ENCODE assay signal across 22 mouse cellular contexts in the genomic region with DNA sequence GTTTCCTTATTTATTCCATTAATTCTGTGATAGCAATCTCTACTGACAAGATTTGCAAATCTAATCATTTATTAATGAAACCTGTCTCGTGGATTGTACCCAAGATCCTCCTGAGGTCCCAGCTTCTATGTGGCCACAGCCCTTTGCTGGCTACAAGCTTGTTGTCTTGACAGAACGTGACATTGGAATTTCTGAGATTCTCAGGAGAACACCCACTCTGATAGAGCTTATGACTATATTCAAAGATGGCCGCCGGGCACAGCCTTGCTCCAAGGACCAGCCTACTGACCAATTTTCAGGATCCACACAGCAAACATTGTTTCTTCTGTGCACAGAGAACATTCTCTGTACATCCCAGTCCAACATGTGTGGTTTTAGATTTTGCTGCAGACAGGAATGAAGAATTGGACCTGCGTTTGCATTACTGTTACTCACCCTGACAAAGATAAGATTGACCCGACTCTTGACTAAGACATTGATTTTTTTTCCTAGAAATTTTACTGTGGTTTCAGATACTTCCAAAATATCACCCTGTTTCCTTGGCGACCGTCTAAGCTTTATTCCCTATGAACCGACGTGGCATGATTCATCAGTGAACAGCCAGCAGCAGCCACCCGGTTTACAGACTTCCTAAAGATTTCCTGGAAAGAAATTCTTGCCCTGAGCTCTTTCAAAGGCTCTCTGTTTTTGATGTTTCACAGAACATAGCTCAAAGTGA.
DNase-seq lines count a peak whose midpoint lies in the region; ATAC-seq and TF ChIP-seq lines count a peak whose summit lies in the region.
"Had no signal": no experiment of that assay in that cellular context is flagged by ENCODE, and none has a peak within 500 bp of the region (broad histone marks: within the 10 kb centered on the region; RNA-seq: fewer than 3 reads in every experiment).

No protein-coding gene starts in this region.

- TF ChIP-seq CTCF in kidney, adult 2 months (conservative IDR thresholded peaks at IDR 0.05; ENCODE audit: insufficient read depth, insufficient read length, low read depth, low read length), result no peak

- ATAC-seq in midbrain, embryonic 13.5 days, result no peak
- ATAC-seq: CD4-positive, CD25-positive, alpha-beta regulatory T cell, adult 4 months; liver, embryonic 12.5 days had no signal

- no peak overlapping the region for H3K4me3 ChIP-seq in midbrain, embryonic 13.5 days (replicated peaks)
- no peak overlapping the region for H3K4me3 ChIP-seq in kidney, adult 2 months (ENCODE audit: insufficient read depth, low read depth, low read length)
- H3K4me3 ChIP-seq: erythroblast, embryonic 14.5 days; heart, embryonic 12.5 days; layer of hippocampus, adult 2 months; liver, embryonic 12.5 days; lung, embryonic 15.5 days had no signal

- intact Hi-C loops in heart, postnatal 25 days (cut with DNase I), result no loop called here

- H3K4me2 ChIP-seq in midbrain, embryonic 13.5 days (replicated peaks), result no peak overlapping the region
- H3K4me2 ChIP-seq: heart, embryonic 12.5 days; liver, embryonic 12.5 days; lung, embryonic 15.5 days had no signal

- H3K27me3 ChIP-seq in midbrain, embryonic 13.5 days, result no peaks in the 10 kb centered on the region
- H3K27me3 ChIP-seq in kidney, adult 2 months (replicated peaks; ENCODE audit: control insufficient read depth, insufficient read depth, low read length), result no peaks in the 10 kb centered on the region
- H3K27me3 ChIP-seq: heart, embryonic 12.5 days; liver, embryonic 12.5 days; lung, embryonic 15.5 days had no signal

- H3K9ac ChIP-seq in midbrain, embryonic 13.5 days (replicated peaks), result no peak overlapping the region
- H3K9ac ChIP-seq: heart, embryonic 12.5 days; liver, embryonic 12.5 days; lung, embryonic 15.5 days had no signal

- 65% methylated on average over 11 of the region's 11 CpGs for WGBS in midbrain, embryonic 13.5 days
- WGBS in kidney, adult 2 months, result 73% methylated on average over 11 of the region's 11 CpGs

- TF ChIP-seq POLR2A in kidney, adult 2 months (IDR thresholded peaks at IDR 0.05; ENCODE audit: low read depth, low read length), result no peak

- H3K36me3 ChIP-seq in midbrain, embryonic 13.5 days, result no peaks in the 10 kb centered on the region
- H3K36me3 ChIP-seq in kidney, adult 2 months (ENCODE audit: control insufficient read depth, insufficient read depth, low read length), result no peaks in the 10 kb centered on the region
- H3K36me3 ChIP-seq: G1E; heart, embryonic 12.5 days; liver, embryonic 12.5 days; lung, embryonic 15.5 days had no signal

- peak; percentile 16 for DNase-seq in lung, postnatal 36 days
- no peak for DNase-seq in lung, adult 18-20 months
- peak; percentile 51 for DNase-seq in fibroblast of lung, adult 2 months (ENCODE audit: low read depth)
- DNase-seq in ovary, postnatal 14 days (ENCODE audit: low spot score), result no peak
- no peak for DNase-seq in kidney, adult 2 months
- no peak for DNase-seq in heart, postnatal 25 days (ENCODE audit: low spot score)
- DNase-seq: adrenal gland, adult 8-10 months; cerebellum, adult 18-20 months; cerebellum, postnatal 36 days; heart, postnatal 4 days; kidney, adult 11 months; kidney, postnatal 10 days; spleen, adult 18-20 months; thymus, adult 2 months had no signal

- H3K4me1 ChIP-seq in midbrain, embryonic 13.5 days (replicated peaks), result peaks cover 51% of the 10 kb centered on the region
- H3K4me1 ChIP-seq in kidney, adult 2 months (ENCODE audit: control insufficient read depth, insufficient read depth, low read length), result peaks cover 10% of the 10 kb centered on the region
- H3K4me1 ChIP-seq: liver, embryonic 12.5 days had no signal

- peak overlapping the region; percentile 65 for H3K27ac ChIP-seq in midbrain, embryonic 13.5 days
- no peak overlapping the region for H3K27ac ChIP-seq in kidney, adult 2 months (ENCODE audit: insufficient read depth, low read depth, low read length)
- H3K27ac ChIP-seq: layer of hippocampus, adult 2 months; liver, embryonic 12.5 days; lung, embryonic 15.5 days had no signal

- H3K9me3 ChIP-seq in midbrain, embryonic 13.5 days, result peaks cover 4% of the 10 kb centered on the region
- H3K9me3 ChIP-seq: G1E; lung, embryonic 15.5 days had no signal

Comparison
In these comparisons a context has a peak if more than half of its experiments do, and no peak if none do; other contexts are left out.
1. DNase-seq: peak in lung, postnatal 36 days (single experiment) and fibroblast of lung, adult 2 months (single experiment); none in lung, adult 18-20 months (0 of 2), ovary, postnatal 14 days (single experiment), kidney, adult 2 months (single experiment) and heart, postnatal 25 days (single experiment).